Mouse (Mus musculus) thymus, postnatal 10 days (tissue): ENCODE measurements around the gene Polr1e.
"Not testable (repeated sequence)": the region's sequence is repeated elsewhere in the genome, so short reads cannot be mapped to it uniquely, and the experiment has no call there.

Source experiments
- DNase-seq, 2 experiments: peaks; one replicate each; pipeline ENCODE4 v3.0.0; 2021; ENCODE audit warnings: low spot score in 2 of 2

Polr1e gene

DNA sequence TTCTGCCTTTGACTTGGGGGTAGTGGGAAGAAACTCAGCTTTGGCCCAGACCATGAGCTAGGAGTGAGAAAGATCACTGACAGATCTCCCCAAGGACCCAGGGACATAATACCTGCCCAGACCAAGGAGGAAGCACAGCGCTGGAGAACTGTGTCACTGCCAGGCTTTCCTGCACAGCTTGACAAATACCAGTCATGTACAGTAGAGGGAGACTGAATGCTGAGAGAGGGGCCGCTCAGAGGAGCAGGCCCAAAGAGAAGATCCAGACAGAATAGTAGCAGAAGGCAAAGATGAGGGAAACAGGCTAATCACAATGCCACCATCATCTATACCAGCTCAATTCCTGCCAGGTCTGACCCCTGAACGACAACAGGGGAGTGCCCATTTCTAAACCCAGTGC, 36.5 kb downstream of the Polr1e start:
- no peak for DNase-seq

DNA sequence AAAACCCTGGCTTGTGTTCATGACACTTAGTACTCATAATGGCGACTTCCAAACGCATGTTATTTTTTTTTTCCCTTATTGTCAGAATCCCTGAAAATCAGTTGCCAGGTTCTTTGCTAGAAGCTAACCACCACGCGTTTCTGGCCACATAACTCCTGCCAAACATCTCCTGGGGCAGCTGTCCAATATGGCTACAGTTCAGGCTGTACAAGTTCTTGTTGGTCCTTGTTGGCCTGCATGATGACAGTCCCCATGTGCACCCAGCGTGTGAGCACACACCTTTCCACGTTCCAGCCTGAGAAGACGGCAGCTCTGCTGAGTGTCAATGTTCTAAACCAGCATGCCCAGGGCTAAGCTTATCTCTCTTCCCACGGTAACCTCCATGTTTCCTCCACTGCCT, 37.1 kb downstream of the Polr1e start:
- no peak for DNase-seq

DNA sequence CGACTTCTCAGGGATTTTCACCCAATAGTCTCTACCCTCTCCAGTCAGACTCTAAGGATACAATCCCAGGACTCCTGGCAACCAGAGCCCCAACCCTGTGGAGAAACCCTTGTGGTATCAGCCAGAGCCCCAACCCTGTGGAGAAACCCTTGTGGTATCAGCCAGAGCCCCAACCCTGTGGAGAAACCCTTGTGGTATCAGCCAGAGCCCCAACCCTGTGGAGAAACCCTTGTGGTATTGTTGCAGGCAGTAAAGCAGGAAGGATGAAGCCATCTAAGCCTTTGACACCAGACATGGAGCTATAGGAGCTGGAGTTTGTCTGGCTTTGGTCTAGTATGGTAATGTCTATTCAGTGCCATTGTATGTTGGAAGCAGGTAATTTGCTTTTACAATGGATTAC, 45.5 kb downstream of the Polr1e start:
- DNase-seq, result not testable (repeated sequence)

DNA sequence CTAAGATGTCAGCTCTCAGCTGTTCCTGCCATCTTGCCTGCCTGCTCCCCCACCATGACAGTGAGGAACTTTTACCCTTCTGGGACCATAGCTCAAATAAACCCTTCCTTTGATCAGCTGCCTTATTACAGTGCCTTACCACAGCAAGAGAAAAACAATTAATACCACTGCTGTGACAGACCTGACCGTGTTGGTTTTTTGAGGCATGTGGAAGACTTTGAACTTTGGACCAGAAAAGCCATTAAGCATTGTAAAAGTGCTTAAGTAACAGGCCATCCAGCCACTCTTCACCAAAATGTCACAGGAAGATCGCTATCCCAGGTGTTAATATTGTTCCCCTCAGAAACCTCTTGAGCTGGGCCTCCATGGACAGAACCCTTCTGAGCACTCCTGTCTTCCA, 46.2 kb downstream of the Polr1e start:
- DNase-seq, result no peak

DNA sequence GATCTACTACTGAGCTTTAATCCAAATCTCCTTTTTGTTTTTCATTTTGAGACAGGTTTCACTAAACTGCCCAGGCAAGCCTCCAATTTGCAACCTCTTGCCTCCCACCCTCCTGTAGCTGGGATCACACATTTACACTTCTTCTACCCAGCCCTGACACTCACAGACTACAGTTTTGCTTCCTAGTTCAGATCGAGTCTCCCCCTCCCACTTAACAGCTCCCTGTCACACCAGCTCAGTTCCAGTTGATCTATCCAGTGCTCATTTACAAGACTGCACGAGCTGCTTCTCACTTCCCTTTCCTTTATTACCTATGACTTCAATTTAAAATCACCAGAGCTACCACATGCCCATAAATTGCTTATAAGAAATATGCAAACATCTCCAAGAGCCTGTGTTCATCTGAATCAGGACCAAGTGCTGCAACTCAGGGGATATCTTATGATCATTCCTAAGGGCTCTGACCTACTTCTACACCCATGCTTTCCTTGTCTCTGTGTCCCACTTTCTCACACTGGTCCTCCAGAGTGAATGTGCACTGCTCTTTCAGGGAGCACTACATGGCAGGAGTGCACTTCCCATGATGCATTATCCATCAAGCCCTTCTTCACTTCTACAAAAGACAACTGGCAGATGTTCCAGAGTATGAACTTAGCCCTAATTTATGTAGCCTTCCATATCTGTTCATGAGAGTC, 47.8 kb downstream of the Polr1e start:
- DNase-seq, result no peak

DNA sequence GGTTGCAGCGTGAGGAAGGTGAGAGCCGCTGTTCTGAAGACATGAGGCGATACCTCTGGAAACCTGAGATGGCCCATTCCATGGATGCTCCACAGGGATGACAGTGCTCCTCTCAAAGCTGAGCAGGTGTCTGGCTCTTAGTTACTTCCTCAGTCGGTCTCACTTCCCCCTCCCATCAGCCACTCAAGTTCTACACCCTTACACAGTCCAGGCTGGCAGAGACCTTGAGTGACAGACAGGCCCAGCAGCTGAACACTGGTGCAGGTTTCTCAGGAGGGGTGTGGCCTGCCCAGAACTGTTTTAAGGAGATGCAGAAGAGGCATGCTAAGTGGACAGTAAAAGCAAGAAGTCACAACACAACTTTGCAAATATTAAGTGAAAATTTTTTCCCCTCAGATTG, 49.4 kb downstream of the Polr1e start:
- no peak for DNase-seq

DNA sequence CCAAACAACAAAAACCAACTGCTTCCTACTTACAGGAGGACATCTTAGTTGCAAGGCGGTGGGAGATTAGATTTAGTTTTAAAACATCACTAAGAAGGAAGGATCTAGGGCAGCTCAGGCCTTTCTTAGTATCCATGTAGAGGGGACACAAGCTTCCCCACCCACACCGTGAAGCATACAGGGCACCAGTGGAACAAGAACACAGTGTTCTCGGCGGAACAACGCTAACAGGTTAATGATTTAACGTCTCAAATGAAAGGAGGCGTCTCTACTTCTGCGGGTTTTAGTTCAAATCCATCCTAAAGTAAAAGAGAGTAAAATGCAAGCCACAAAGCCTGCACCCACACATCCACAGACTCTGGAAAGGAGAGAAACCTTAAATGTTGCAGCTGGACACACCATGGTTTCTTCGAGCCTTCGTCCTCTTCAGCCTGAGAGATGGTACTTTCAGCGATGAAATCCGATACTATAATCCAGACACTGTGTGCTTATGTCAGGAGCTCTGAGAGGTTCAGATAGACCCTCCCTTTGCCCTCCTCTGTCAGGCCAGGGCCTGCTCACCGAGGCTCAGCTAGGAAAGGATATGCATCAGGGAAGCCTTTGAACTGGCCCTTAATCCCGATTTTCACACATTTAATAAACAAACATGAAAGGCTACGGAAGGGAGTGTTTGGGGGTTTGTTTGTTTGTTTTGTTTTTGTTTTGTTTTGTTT, 54.0 kb downstream of the Polr1e start:
- no peak for DNase-seq

DNA sequence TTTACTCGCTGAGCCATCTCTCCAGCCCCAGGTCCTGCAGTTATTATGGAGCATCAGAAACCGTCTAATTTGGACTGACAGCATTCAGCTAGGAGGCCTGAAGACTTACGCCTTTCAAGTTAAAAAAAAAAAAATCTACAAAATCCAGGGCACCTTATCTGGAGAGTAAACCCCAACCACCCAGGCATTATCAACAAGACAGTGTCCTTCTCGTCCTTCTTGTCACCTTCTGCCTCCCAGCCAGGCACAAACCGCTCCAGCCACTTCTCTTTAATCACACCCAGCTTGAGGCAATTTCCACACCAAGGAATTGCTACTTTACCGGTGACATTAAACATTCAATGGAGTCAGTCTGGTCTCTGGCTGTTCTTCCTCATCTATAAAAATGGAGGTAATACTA, 55.2 kb downstream of the Polr1e start:
- DNase-seq, result no peak

DNA sequence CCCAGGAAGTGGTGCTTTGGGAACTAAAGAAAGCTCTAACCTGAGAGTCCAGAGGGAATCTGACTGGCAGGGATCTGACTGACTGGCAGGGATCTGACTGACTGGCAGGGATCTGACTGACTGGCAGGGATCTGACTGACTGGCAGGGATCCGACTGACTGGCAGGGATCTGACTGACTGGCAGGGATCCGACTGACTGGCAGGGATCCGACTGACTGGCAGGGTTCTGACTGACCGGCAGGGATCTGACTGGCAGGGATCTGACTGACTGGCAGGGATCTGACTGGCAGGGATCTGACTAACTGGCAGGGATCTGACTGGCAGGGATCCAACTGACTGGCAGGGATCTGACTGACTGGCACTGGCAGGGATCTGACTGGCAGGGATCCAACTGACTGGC, 62.7 kb downstream of the Polr1e start:
- not testable (repeated sequence) for DNase-seq

DNA sequence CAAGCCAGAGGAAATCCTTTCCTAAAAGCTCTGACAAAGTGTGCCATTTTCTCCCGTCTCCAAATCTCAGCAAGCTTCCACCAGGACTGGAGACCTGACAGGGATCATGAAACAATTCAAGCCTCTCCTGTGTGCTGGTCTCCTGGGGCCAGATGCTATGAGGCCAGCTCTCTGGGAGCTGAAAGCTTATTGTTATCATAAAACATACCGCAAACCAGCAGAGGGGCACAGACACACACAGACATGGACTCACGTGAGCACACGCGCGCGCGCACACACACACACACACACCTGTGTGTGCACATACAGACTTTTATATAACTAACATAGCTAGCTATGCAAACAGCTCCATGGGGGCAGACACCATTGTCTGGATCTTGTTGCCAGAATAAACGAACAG, 64.6 kb downstream of the Polr1e start:
- no peak for DNase-seq

DNA sequence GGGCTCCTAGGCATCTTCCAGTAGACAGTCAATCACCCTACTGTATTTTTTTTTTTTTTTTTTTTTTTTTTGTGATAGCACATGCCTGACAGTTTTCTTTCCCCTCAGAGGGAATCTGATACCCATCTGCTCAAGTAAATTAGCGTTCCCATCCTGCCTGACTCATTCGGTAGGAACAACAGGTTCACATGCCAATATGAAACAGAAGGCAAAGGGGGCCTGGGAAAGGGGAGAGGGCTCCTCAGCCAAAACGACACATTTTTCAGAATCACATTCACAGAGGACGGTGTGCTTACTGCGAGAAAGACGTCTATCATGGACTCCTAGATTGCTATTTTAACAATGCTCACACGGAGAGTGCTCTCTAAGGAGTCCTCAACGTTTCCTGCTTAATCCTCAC, 65.1 kb downstream of the Polr1e start:
- DNase-seq, result no peak

DNA sequence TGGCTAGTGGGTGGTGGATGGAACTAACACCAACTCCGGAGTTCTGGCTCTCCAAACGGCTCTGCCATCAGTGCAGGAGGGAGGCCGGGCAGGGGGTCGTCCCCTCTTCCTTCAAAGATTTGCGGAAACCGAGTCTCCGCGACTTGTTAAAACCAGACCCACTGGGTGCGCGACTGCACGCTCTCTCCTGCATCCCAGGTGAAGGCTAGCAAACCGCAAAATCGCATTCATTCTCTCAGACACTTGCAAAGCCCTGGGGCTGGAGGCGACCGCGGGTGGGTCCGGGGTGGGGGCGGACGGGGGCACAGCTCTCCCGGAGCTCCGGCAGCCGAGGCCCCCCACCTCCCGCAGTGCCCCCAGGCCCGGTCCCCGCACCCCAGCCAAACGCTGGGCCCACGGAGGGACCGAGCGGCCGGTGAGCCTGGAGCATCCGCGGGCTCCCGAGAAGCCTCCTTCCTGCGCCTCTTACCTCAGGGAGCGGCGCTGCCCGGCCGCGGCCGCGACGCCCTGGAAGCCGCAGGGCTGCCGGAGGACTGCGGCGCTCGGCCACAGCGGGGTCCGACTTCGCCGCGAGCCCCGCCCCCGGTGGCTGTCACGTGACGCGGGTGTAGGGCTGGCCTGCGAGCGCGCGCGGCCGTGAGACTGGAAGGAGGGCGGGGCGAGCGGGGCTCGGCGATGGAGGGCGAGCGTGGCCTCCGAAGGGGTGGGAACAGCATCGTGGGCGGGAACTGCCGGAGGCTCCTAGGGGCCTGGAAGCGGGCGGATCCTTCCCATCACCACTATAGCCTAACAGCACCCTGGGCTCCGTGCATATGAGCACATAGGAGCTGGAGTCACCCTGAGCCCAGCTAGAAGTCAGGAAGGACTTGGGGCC, 65.9 kb downstream of the Polr1e start, which contains the start of gene Fbxo10:
TSS of gene Fbxo10 (minus strand) at position 584 of the 874 bp plus-strand sequence.
- DNase-seq, result peak; percentile 68 to 76

DNA sequence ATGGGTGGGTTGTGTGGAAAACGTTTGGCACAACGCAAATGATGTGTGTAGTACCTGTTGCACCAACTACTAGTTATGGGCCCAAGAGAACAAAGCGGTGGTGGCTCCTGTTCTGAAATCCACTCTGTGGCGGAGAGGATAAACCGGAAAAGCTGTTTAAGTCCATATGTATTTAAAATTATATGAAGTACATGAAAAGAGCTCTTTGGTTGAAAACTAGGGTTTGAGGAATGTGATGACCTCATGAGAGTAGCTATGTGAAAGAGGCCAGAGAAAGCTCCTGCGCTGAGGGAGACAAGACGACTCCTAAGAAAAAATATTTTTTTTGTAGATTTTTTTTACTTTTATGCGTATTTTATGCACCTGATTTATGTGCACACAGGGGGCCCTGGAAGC, 66.5 kb downstream of the Polr1e start:
- DNase-seq, result no peak
